Mouse (Mus musculus): ENCODE measurements around the gene Rap1gds1. TPM values are rescaled to one million over a fixed set of nuclear protein-coding genes. Genes with fewer than 3 reads are reported as not detected.
A peak's percentile ranks its signal among the peaks of the same experiment; 100 is the strongest.

The Rap1gds1 gene
- total RNA-seq, 4 experiments from 2014 or later = 24.3 to 28.6 (median 26.1) TPM

DNA sequence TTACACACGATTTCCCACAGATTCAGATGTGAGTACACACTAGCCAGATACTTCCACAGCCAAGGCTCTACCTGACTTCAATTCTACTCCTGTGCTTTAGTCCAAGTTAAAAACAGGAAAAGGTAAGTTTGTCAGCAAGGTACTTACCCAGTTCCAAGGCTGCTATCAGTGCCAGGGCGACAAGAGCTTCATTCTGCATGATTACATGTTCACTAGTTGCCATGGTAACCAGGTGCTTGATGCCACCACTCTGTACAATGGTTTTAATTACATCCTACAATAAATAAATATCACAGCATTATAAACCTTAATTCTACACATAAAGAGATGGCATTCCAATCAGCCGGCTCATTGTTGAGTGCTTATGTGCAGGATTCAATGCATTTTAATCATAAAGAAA is 129.5 kb downstream of the Rap1gds1 start:
- no peak for DNase-seq (ENCODE audit: low spot score)

DNA sequence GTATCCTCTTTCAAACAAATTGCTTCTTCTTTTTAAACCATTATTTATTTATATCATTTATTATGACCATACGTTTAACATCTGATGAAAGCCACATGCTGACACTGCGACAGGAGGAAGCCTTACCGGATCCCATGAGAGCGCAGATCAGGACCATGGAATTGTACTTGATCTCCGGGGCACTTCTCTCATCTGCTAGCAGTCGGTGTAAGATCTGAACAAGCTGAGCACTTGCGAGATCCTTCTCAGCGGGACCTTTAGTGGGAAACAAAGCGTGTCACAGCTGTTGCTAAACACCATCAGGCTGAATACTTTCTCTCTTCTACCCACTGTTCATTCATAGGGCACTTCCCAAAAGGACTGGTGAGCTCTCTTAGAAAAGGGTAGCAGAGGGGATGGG is 133.4 kb downstream of the Rap1gds1 start:
- no peak for DNase-seq (ENCODE audit: low spot score)

DNA sequence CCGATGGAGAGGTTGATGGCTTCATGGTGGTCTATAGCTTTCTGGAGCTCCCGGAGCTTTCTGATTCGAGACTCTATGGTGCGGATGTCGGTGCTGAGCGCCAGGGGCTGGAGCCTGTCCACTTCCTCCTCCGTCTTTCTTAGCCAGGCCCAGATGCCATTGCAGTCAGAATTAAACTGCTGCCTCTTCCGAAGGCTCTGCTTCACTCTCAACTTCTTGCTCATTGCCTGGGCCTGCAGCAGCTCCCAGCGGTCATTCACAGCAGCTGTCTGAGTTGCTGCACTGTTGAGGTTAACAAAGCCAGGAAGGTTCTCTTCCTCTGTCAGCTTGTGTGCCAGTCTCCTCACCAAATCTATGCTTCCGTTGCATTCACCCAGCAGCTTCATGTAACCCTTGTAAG is 137.8 kb downstream of the Rap1gds1 start:
- no peak for DNase-seq (ENCODE audit: low spot score)

DNA sequence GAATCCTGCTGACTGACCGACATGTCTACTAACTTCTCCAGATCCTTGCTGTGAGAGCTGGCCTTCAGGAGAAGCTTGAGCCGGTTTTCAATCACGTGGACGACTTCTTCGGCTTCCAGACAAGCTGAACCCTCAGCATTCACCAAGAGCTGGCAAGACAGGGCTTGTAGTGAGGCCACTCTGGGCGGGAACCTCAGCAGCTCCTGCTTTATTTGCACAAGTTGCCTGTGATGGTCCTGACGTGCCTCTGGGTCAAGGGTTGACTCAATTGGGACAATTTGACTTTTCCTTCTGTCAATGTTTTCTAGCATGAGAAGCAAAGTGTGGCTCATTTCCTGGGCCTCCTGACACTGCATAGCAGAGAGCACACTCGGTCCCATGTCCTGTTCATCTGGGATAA is 138.2 kb downstream of the Rap1gds1 start:
- no peak for DNase-seq (ENCODE audit: low spot score)

DNA sequence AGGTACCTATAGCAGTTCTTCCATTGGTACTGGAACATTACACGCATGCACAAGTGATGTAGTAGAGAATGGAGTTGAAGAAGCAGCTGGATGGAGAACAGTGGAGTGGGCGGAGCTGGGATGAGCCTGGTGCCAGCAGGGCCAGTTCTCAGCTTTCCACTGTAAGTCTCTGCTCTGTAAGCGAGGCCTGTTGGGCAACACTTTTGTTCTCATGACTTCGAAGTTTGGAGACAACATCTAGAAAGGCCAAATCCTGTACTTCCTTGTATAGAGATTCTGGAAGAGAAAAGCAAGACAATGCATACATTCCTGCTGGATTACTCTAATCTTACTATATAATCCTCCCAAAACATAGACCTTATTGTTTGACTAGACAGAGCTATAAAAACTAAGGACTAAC is 147.6 kb downstream of the Rap1gds1 start:
- no peak for DNase-seq (ENCODE audit: low spot score)

DNA sequence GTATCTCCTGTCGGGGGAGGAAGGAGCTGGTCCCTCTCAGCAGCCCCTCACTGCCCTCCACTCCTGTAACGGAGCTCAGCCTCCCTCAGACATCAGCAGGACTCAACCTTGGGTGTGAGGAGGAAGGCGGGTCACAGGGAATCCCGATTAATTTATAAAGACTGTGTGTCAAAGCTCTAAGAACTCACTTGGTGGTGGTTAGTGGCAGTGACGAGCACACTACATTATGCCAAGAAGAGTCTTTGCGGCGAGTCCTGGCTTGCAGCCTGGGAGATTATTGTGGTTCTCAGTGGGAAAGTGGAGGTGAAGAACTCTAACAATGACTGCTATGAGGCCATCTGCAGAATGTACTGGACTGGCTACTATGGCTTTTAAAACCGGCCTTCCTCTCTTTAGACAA is 148.8 kb downstream of the Rap1gds1 start:
- no peak for DNase-seq (ENCODE audit: low spot score)

DNA sequence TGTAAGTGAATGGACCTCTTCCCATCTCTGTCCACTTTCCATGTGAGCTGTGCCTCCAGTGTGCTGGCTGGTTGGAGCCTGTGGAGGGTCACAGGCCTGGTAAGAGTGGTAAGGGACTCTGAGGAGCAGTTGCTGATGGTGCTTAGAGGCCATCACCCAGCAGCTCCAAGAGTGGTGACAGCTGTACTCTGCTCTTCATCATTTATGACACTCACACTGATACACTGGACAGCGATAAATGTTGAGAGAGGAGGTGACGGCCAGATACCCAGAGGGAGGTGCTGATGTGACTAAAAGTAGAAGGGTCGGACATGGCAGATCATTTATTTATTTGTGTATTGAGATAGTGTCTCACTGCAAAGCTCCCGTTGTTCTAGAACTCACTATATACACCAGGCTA is 156.8 kb downstream of the Rap1gds1 start:
- peak; percentile 28 for DNase-seq (ENCODE audit: low spot score)

DNA sequence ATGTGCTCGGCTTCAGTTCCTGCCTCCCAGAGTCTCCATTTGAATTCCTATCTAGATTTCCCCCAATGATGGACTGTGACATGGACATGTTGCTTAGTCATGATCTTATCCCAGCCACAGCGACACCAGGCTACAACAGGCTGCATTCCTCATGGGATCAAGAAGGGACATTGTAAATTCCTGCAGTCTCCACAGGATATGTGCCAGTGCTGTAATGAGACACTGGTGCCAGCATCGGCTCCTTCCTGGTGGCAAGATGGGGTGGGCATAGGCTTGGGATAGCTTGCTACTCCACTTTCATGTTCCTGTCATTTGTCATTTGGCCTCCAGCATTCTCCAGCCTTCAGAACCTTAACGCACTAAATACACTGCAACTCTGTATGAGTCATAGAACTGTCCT is 158.0 kb downstream of the Rap1gds1 start:
- no peak for DNase-seq (ENCODE audit: low spot score)

DNA sequence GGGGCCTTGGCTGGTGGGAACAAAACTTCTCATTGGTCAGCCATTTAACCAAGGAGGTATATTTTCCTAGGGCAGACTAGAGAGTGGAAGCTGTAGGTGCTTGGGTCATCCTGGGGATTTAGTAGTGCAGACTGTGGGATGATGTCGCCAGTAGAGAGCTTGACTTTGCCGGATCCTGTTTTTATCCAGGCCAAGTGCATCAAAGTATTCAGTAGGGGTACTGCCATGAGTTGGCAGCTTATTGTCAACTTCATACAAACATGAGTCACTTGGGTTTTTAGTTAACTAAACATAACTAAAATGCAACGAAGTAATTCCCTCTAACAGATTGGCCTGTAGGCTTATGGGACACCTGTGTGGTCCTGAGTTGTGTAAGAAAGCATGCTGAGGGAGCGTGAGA is 158.4 kb downstream of the Rap1gds1 start:
- no peak for DNase-seq (ENCODE audit: low spot score)

DNA sequence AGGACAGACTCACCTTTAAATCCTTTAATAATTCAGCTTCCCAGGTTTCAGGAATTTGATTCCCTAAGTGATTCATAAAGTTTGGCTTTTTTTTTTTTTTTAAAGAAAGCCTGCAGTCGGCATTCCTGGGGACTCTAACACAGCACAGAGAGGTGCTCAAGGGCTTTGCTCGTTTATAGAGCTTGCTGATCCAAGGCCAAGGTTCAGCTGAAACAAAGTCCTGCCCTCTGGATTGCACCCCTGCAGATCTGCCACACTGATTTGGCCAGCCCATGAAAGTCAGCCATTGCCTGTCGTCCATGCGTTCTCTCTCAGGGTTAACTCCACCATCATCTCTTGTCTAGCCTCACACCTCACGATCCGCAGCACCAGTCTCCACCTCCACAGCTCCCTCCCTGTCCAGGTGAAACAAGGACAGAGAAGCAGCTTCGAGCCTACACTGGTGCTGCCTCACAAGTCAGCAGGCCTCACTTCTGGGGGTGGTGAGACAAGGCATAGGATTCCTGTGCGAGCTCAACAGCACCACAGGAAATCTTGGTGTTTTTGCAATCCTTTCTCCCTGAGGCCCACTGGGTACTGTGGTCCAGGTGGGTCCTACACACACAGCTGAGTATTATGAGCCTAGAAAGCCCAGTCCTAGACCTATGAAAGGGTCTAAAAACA is 160.2 kb downstream of the Rap1gds1 start:
- DNase-seq (ENCODE audit: low spot score) = no peak

DNA sequence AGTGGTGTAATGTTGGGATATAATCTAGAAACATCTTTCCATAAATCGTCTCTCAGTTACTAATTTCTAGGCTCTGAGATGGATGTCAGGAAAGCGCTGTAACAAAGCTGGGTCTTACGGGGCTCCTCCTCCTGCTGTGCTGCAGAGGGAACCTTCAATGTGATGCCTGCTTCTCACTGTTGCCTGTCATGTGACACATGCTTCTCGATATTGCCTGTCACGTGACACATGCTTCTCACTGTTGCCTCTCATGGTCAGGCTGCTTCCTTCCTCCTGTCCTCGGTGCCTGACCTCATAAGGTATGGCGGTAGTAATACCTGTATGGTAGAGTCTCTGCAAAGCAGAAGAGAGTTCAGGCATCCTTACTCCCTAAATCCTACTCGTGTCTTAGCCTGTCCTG is 162.5 kb downstream of the Rap1gds1 start:
- DNase-seq (ENCODE audit: low spot score) = no peak

DNA sequence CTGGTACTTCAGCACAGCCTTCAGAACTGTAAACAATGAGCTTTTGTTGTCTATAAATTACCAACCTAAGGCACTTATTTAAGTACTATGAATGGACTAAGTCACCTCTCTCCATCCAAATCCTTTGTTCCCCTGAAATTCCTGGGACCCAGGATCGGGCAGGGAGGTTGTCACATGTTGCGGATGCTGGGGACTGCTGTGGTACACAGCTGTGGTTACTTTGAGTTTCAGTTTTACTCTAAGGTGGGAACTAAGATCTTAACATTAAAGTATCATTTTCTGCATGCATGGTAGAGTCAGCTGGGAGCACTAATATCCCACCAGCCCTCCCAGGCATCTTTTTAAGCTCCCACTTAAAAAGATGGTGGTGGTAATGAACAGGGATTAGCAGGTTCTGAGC is 165.7 kb downstream of the Rap1gds1 start:
- no peak for DNase-seq (ENCODE audit: low spot score)

DNA sequence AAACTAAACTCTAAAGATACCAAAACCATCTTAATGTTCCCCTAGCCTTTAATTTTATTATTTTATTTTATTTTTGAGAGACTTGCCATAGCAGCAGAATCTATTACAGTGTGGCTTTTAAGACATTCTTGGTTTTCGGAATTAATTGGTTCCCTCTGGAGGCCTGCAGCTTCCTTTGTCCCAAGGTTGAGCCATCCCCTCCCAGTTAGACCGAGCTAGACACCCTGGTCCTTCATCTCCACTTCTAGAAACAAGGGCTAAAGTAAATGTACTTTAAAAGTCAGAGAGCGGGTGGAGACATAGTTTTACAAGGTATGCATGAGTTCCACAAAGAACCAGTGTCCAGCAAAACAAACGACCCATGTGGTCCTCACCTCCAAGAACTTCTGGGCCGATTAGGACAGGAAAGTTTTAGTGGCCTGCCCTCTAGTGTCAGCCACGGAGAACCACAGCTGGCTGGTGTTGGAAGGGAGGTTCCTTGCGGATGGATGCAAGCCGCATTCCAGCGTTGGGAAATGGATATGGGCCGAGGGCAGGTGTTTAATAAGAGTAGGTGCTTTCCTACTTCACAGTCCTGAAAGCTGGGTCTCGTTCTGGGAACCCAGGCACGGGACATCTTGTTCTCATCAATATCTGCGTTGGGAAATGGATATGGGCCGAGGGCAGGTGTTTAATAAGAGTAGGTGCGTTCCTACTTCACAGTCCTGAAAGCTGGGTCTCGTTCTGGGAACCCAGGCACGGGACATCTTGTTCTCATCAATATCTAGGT is 168.7 kb downstream of the Rap1gds1 start:
- DNase-seq (ENCODE audit: low spot score) = peak; percentile 67

DNA sequence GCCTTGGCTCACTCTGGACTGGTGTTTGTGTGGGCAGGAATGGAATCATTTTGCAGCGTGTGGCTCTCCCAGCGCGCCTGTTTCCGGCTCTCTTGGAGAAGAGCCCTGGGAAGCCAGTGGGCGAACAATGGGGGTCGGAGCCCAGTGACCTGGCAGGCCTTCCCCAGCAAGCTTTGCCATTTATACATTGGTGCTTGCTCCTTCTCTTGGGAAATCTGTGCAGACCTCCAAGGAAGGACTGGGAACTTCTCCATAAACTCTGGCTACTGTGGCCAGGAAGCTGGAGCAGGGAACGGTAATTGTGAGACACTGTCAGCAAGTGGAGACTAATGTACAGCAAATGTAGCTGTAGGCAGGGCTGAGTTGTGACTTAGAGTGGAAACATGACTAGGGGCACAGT is 169.3 kb downstream of the Rap1gds1 start:
- peak; percentile 32 for DNase-seq (ENCODE audit: low spot score)

DNA sequence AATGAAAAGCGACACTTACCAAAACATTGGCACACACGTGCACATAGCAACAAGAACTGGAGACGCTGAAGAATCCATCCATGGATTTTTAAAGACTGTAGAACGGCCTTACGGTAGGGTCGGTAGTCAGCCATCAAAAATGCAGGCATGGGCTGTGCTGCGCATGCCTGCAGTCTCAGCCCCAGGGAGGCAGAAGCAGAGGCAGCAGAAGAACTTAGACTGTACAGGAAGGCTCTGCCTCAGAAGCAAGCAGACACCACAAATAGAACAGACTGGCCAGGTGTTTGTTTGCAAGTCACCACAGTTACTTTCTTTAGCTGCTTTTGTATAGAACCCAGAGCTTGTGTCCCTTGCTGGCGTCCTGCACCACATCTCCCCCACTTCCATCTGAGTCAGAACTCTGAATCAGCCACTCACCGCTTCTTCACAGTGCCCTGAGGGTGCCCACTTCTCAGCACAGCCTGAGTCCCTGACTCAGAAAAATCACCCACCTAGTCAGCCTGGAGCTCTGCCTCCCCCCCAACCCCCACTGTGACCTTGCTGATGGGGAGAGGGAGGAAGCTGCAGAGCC is 174.3 kb downstream of the Rap1gds1 start:
- DNase-seq (ENCODE audit: low spot score) = no peak

DNA sequence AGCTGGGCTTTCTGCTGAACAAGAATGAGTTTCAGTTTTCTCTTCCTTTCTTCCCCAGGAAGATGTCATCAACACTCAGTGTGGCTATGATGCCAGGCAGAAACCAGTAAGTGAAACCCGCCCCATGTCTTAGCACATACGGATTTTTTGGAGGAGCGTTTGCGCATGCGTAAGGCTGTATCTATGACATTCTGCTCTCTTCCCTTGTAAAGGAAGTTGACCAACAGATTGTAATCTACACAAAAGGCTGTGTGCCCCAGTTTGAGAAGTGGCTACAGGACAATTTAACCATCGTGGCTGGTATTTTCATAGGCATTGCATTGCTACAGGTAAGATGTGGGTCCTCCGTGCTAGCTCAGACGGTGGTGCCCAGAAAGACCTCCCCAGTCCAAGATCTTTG is 176.9 kb downstream of the Rap1gds1 start:
- DNase-seq (ENCODE audit: low spot score) = no peak

DNA sequence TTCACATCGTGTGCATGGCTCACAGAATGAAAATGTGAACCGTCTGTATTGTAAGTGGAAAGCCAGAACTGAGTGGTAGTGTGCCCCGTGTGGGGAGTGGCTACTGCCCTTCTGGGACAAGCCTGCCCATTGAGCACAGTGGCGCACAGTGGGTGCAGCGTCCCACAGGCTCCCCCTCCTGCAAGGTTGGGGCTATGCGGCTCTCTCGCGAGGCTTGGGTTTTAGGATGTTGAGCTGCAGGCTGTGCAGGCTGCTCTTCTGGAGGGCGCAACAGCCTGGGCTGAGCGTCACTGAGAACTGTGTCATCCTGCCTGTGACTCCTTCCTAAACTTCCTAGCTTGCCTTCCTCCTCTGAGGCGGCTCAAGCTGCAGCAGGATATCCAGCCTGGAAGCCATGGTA is 177.5 kb downstream of the Rap1gds1 start:
- DNase-seq (ENCODE audit: low spot score) = no peak

DNA sequence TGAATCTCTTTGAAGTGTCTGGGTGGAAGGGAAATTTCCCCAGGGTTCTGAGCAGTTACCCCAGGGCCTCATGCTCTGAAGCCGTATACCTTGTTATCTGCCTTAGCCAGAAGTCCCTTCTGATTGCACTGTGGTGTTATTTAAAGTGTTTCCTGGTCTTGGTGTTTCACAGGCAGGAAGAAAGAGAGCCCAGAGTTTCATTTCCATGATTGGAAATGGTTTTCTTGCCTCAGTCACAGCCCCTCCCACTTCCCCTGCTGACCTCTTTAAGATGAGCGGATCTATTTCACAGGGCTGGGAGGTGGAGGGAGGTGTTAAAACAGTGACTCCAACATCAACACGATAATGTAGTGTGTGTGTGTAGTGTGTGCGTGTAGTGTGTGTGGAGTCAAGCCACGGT is 181.5 kb downstream of the Rap1gds1 start:
- peak; percentile 13 for DNase-seq (ENCODE audit: low spot score)

DNA sequence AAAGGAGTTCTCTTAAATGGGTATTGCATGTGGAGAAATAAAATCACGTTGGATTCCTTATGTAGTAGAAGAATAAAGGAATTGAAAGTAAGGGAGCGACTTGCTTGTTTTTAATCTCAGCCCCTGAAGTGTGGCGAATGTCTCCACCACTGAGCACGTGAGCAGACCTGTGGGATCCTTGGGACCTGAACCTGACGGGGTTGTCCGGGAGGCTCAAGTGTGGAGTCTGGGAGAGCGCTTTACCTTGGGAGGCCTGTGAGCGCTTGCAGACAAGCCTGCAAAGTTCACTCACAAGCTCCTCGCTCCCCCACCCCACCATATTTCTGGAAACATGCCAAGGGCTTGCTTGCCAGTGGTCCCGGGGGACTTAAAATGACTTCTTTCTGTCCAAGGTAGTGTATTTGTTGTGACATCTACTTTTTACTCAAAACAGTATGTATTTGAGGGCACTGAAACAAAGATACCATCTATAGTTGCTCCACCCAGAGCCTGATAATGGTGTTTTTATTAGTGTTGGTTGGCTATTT is 185.2 kb downstream of the Rap1gds1 start:
- no peak for DNase-seq (ENCODE audit: low spot score)

DNA sequence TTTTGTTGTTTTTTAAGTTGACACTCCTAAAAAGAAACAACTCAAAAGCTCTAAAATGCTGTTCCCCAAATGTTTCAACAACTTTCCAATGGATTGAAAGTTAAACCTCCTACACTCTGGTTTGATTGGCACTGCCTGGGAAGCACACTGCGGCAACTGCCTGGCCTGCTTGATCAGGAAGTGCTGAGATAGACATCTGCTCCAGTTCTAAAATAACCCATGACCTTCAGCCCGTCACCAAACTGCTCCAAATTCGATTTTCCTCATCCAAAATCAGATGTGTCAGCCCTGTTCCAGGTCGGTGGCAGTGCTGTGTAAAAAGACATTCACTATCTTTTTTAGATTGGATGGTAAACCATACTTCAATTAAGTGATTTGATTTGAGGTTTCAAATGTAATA is 185.8 kb downstream of the Rap1gds1 start:
- DNase-seq (ENCODE audit: low spot score) = peak; percentile 26

DNA sequence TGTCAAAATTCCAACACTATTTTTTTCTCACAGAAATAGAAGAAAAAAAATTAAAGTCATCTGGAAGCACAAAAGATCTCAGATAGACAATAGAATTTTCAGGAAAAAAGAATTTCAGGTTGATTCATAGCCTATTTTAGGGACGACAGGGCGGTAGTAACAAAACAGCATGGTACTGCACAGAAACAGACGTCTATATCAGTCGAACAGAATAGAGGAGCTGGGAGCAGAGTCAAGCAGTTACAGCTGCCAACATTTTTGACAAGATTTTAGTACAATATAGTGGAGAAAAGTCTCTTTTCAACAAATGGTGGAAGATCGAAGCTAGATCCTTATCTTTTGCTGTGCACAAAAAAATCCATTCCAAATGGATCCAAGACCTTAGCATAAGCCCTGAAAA is 188.9 kb downstream of the Rap1gds1 start:
- no peak for DNase-seq (ENCODE audit: low spot score)

DNA sequence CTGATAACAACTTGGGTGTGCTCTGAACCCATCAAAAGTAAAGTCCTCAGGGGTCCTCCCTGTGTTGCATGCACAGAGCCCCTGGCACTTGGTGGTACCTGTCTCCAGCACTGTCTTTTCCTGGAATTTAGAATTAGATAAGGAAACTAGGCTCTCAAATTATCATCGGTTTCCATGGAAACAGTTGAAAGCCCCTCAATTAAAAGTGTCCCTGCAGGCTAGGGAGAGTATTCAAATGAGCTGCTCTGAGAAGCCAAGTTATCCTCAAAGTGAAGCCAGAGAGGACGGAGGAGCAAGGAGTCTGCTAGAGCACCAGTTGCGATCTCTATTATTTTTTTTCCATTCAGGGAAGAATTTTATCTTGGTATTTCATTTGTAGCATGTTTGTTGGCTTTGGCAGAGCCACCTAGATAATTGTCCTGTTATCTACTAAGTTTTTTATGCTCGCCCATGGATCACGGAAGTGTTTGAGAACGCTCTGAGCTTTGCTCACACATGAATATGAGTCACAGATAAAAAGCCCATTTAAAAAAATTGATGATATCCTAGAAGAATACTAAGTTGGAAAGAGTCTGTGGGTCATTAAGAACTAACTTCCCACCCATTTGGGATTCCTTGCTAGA is 193.2 kb downstream of the Rap1gds1 start:
- DNase-seq (ENCODE audit: low spot score) = peak; percentile 31
